Mouse (Mus musculus) liver, adult 2 months (tissue): ENCODE measurements around the gene Mgat2.

Experiments
- CTCF ChIP-seq: fragments of 200-500 bp; IDR thresholded peaks from 2 replicates; pipeline ENCODE4 v1.5.1; 2011; ENCODE audit warnings: low read depth, low read length, control low read depth
- POLR2A ChIP-seq: fragments of 200-500 bp; IDR thresholded peaks from 2 replicates; pipeline ENCODE4 v1.6.1; 2011; ENCODE audit warnings: low read length, control low read depth; ENCODE audit not compliant: insufficient read depth; ENCODE audit errors: extremely low read depth

- TF ChIP-seq POLR2A (no peak), CTCF (no peak)
Measured at GRCm38 (mm10) chr12:69198985-69199384, 15.0 kb downstream of the Mgat2 start.
